Mouse (Mus musculus): Measurements from ENCODE around the gene Serpine2.

Serpine2 gene

DNA sequence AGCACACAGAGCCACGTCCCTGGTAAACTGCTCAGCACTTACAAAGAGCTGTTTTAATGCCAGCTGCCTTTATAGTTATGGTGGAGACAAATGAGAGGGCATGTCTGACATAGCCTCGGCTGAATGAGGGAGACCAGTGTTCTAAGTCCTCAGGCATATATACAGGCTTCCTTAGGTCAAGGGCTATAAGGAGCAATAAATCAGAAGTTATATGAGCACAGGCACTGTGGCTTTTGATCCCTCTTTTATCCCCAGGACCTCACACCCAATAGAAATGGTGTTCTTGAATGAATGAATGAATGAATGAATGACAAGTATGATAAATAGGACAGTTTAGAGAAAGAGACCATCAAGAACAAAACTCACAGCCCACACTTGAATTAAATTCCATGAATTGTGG is 102.0 kb downstream of the Serpine2 start:
- DNase-seq (ENCODE audit: inconsistent age in 2 of 2, low spot score in 1 of 2) = no peak

DNA sequence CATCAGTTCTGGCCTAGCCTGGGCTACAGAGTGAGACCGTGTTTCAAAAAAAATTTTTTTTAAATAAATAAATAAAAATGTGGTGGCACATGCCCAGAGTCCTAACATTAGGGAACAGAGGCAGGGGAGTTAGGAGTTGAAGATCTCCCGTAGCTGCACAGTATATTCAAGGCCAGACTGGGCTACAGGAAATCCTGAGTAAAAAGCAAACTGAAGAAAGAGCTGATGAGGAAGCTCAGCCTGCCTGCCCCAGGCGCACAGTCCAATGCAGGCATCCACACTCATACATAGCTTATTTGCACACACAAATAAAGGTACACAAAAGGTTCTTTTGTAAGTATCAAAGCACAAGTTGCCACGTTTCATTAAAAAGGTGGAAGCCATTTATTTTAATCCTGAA is 103.4 kb downstream of the Serpine2 start:
- DNase-seq (ENCODE audit: inconsistent age in 2 of 2, low spot score in 1 of 2) = peak in 1 of 2 experiments; percentile 31

DNA sequence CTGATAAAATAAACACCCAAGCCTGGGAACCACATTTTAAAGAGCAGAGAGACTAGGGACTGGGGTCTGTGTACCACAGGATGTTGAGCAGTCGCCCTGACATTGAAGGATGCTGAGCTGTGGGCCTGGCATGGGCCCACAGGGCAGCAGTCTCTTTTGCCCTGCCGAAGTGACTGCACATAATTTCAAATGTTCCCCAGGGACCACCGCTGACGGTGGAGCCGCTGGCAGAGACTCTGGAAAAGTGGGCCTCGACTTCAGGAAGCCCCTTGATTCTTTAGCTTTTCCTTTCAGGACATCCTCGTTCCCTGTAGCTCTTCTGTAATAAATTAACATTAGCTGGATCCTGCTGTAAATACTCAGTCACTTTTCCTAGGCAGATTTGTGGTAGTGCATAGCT is 103.8 kb downstream of the Serpine2 start:
- DNase-seq (ENCODE audit: inconsistent age in 2 of 2, low spot score in 1 of 2) = peak; percentile 54 to 66

DNA sequence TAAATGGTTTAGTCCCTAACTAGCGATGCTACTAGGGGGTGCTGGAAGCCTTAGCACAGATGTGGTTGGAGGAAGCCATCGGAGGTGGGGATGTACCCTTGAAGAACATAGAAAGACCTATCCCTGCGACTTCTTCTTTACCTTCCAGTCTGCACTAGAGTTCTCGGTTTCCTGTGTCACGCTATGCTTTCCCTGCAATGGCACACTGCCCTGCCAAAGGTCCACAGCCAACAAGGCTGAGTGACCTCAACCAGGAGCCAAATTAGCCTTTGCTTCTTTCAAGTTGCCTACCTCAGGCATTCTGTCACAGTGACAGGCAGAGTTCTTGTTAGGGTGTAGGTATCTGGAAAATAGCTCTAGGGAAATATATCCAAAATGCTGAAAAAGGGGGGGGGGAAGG is 104.6 kb downstream of the Serpine2 start:
- DNase-seq (ENCODE audit: inconsistent age in 2 of 2, low spot score in 1 of 2) = peak; percentile 26 to 69

DNA sequence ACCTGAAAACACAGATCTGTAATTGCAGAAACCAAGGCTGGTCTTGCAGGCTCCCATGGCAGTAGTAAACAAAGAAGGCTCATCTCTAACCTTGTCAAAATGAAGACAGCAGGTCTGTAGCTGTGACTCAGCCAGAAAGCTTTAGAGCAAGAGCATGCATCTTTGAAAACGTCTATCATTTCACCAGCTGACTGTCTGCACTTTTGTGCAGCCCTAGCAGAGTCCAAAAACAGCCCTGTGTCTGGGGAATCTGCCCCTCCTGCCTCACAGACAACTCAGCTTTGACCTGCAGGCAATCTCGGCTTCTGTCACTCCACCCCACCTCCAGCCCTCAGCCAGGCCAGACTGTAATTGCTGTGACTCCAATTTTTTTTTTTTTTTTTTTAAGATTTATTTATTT is 105.6 kb downstream of the Serpine2 start:
- DNase-seq (ENCODE audit: inconsistent age in 2 of 2, low spot score in 1 of 2) = peak; percentile 47 to 81

DNA sequence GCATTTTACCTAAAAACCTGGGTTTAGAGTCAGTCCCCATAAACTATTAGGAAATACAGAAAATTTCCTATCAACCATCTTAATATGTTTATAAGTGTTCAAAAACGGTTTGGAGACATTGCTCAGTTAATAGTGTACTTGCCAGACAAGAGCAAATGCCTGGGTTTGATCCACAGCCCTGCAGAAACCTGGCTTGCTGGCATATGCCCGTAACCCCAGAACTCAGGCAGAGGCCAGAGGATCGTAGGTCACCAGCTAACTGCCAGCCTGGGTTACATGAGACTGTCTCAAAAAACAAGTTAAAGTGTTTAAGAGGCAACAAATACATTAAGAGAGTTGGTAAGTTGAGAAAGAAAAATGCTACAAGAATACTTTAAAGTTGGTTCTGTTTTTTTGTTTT is 106.0 kb downstream of the Serpine2 start:
- DNase-seq (ENCODE audit: inconsistent age in 2 of 2, low spot score in 1 of 2) = peak in 1 of 2 experiments; percentile 52

DNA sequence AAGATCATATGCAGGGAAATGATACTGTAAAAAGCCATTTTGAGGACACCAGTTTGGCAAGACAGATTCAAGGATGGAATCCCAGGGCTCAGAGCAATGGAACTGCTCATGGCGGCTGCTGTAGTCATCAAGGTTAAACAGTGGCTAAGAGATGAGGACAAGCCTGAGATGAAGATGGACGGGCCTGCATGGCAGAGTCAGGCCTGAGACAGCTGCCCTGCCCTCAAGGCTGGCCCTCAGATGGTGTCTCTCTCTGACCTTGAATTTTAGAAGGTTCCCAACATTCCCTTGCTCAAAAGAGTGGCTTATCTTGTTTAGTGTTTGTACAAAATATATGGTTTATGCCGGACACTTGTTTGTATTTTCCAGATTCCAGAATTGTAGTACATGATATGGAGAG is 107.5 kb downstream of the Serpine2 start:
- peak; percentile 38 to 73 for DNase-seq (ENCODE audit: inconsistent age in 2 of 2, low spot score in 1 of 2)

DNA sequence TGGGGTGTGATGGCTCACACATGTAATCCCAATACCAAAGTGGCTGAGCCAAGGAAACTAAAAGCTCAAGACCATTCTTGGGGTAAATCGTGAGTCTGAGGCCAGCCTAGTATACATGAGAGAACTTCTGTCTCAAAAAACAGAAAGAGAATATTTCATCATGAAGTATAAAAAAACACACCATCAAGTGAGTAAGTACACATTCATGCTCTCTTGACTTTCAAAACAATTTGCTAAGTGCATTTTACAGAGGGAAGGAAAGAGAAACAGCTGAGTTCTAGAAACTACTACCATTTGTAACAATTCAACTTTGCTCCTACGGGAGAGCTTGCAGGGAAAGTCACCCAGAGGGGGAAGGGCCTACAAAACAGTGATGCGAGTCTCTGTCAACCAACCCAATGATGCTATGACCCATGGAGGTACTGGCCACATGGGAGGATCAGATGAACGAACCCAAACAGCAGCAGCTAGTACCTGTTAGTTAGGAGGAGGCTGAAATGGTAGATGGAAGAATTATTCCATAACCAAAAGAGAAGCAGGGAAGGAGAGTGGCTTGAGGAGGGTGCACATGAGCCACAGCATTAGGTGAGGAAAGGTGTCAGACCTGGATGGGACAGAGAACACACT is 108.2 kb downstream of the Serpine2 start:
- peak in 1 of 2 experiments; percentile 56 for DNase-seq (ENCODE audit: inconsistent age in 2 of 2, low spot score in 1 of 2)

DNA sequence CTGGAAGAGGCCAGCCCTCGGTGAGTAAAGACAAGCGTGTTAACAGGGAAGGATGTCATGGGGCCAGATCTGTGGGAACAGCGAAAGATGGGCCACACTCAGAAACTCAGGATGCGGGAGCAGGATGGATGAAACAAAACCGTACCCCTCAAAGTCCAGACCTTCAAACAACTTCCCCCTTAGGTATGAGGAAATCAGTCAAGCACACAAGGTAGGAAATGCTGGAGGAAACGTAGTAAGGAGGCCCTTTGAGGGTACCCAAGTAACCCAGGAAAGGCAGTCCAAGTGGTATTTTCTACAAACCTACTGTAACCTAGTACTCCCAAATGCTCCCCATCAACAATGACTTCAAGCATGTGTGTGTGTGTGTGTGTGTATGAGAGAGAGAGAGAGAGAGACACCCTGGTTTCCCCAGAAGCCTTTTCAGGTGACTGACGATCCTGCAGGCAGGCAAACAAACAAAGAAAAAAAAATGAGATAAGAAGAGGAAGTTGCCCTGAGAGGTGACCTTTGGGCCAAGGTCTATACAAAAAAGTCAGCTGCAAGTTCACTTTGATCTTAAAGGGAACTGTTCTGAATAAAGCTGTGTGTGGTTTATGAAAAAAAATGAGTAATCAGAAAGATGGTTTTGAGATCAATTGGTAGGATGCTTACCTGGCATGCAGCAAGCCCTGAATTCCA is 108.8 kb downstream of the Serpine2 start:
- DNase-seq (ENCODE audit: inconsistent age in 2 of 2, low spot score in 1 of 2) = peak in 1 of 2 experiments; percentile 68

DNA sequence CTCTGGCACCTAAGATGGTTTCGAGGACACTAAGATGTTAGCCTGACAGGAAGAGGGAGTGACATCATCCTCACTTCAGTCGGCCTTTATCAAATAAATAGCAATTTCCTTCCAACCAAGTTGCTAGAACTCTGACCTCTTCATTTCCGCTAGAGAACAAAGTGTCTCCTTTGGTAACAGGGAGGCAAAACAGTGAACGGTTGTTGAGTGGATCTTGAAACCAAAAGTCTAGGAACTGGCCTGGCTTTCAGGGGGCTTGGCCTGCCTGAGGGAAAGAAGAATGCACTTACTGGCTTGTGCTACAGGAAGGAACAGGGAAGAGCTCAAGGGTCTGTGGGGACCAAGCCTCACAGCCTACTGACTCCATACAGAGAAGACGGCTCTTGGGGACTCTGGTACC is 109.8 kb downstream of the Serpine2 start:
- peak in 1 of 2 experiments; percentile 64 for DNase-seq (ENCODE audit: inconsistent age in 2 of 2, low spot score in 1 of 2)

DNA sequence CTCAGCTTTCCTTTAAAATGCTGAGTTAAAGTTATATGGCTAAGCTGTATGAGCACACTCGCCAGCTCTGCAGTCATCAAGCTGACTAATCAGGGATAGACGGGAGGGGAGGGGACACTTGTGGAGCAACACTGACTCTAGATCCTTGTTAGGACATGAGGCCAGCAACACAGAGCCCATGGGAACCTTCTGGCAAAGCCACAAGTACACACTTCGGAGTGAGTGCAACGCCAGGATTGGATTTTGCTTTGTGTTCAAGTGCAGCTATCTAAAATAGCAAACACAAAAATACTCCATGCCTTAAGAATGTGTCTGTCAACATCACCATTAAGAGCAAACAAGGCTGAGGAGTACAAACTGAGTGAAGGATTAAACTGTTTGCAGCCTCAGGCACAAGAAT is 114.9 kb downstream of the Serpine2 start:
- DNase-seq (ENCODE audit: inconsistent age in 2 of 2, low spot score in 1 of 2) = peak; percentile 25 to 67

All from adrenal gland, adult (tissue).